Mouse (Mus musculus): ENCODE measurements at regions not wholly inside any gene's neighbourhood (a gene's known extent, or its start where the extent isn't known, plus 50 kb on each side); places are given as distances from the start of the nearest gene placed in this dataset.

DNA sequence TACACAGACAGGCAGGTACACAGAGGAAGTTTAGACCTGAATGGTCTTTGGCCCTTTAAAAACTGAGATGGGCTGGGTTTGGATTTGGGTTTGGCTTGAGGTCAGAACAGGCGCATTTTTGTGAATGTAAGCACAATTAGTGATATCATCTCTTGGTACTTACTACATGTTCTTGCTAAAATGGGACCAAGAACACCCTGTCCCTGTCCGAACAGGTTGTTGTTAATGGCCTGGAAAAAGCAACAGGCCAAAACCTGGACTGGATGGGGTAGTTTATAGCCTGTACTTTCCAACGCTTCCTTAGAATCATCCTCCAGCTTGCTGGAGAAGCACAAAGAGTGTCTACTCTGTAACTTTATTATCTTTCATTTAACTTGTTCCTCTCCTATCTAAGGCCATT, 185.2 kb upstream of the Arid1b start:
- DNase-seq (ENCODE audit: low spot score) (no peak), ATAC-seq (ENCODE audit: low FRiP score) (no peak)
- TF ChIP-seq CTCF (IDR thresholded peaks at IDR 0.05), result no peak
- Histone ChIP-seq H3K4me2 (ENCODE audit: low read depth, low read length, poor library complexity, severe bottlenecking) (no peak overlapping the region), H3K9ac (replicated peaks; ENCODE audit: low read length, poor library complexity, severe bottlenecking) (no peak overlapping the region), H3K27me3 (ENCODE audit: insufficient read depth, low read length) (no peaks in the 10 kb centered on the region), H3K4me3 (ENCODE audit: low read depth, low read length) (no peak overlapping the region), H3K36me3 (ENCODE audit: insufficient read depth, low read length) (no peaks in the 10 kb centered on the region), H3K27ac (ENCODE audit: low read depth, low read length) (no peak overlapping the region), H3K9me3 (ENCODE audit: low read length) (no peaks in the 10 kb centered on the region), H3K4me1 (ENCODE audit: insufficient read depth, low read length) (0 out of 2 replicates have a peak, but pooled peaks cover 3% of the 10 kb centered on the region)
- 97% methylated on average over 3 of the region's 3 CpGs for WGBS

DNA sequence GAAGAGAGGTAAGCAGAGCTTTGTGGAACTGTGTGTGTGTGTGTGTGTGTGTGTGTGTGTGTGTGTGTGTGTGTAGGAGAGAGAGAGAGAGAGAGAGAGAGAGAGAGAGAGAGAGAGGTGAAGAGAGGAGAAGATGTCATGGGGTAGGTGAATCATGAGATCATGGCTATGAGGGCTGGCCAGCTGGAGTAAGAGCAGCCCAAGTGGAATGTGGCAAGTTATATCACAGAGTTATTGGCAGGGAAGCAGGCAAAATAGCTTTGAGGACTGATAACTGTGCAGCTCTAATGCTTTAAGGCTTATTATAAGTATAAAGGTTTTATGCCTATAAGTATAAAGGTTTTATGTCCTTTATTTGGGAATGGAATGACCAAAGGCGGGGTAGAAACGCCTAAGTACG, 180.9 kb upstream of the Arid1b start:
- Histone ChIP-seq H3K27me3 (ENCODE audit: insufficient read depth, low read length) (no peaks in the 10 kb centered on the region), H3K4me3 (ENCODE audit: low read depth, low read length) (no peak overlapping the region), H3K27ac (ENCODE audit: low read depth, low read length) (no peak overlapping the region), H3K4me1 (ENCODE audit: insufficient read depth, low read length) (no peaks in the 10 kb centered on the region), H3K9ac (replicated peaks; ENCODE audit: low read length, poor library complexity, severe bottlenecking) (no peak overlapping the region), H3K36me3 (ENCODE audit: insufficient read depth, low read length) (no peaks in the 10 kb centered on the region), H3K4me2 (ENCODE audit: low read depth, low read length, poor library complexity, severe bottlenecking) (no peak overlapping the region), H3K9me3 (ENCODE audit: low read length) (no peaks in the 10 kb centered on the region)
- no peak for TF ChIP-seq CTCF (IDR thresholded peaks at IDR 0.05)
- DNase-seq (ENCODE audit: low spot score) (no peak), ATAC-seq (ENCODE audit: low FRiP score) (no peak)
- 94% methylated on average over 3 of the region's 3 CpGs for WGBS

DNA sequence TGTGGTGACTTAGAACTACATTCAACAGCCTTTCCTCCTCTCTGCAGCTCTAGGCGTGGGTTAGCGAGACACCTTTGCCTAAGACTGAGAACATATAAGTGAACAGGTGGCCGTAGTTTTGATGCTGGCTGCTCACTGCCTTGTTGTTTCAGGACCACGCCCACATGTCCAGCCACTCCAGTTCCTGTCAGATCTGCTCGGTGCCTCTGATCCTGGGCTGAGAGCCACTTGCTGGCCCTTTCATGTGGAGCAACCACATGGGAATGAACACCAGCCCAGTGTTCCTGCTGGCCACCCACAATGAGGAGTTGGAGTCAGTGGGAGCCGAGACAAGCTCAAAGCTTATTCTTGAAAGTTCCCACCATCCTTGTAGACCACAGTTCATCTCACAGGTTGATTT, 180.5 kb upstream of the Arid1b start:
- 85% methylated on average over 6 of the region's 6 CpGs for WGBS
- H3K4me1 ChIP-seq (ENCODE audit: insufficient read depth, low read length), result no peaks in the 10 kb centered on the region
- no peak for ATAC-seq (ENCODE audit: low FRiP score)

DNA sequence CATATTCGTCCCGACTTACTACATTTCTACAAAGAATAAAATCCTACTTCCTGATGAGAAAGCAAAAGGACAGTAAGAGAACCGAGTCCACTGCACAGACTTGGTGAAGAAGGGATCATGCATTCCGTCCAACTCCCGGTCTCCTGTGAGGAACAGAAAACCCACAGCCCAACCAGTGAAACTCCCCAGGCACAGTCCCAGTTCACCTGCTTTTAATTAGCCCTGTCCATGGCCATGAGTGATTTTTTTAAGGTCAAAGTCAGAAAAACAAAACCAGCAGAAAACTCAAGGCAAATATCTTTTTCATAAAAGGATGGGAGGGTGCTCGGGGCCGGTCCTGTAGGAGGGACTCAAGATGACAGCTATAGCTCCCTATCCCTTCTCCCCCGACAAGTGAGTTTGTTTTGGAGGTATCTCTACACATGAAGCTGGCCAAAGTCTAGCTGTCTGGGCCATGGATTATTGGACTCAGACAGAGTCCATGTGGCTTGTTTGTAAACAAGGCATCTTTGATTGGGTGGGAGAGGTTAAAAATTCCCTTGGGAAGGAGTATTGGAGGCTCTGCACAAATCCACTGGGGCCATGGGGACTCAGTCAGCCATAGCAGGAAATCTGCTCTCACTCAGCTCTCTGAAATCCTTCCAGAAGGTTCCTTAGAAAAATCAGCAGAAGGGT, 168.8 kb upstream of the Arid1b start:
- H3K27me3 ChIP-seq (ENCODE audit: insufficient read depth, low read length), result no peaks in the 10 kb centered on the region
- no peak overlapping the region for H3K4me2 ChIP-seq (ENCODE audit: low read depth, low read length, poor library complexity, severe bottlenecking)
- H3K36me3 ChIP-seq (ENCODE audit: insufficient read depth, low read length), result no peaks in the 10 kb centered on the region
- TF ChIP-seq CTCF (IDR thresholded peaks at IDR 0.05), result no peak
- no peak overlapping the region for H3K4me3 ChIP-seq (ENCODE audit: low read depth, low read length)
- WGBS, result 87% methylated on average over 8 of the region's 8 CpGs
- H3K27ac ChIP-seq (ENCODE audit: low read depth, low read length), result no peak overlapping the region
- H3K9ac ChIP-seq (replicated peaks; ENCODE audit: low read length, poor library complexity, severe bottlenecking), result no peak overlapping the region
- ATAC-seq (ENCODE audit: low FRiP score), result no peak
- H3K9me3 ChIP-seq (ENCODE audit: low read length), result no peaks in the 10 kb centered on the region
- no peaks in the 10 kb centered on the region for H3K4me1 ChIP-seq (ENCODE audit: insufficient read depth, low read length)
- DNase-seq (ENCODE audit: low spot score), result no peak

More for the DNA sequence above, 180.5 kb upstream of the Arid1b start:
- DNase-seq (ENCODE audit: low spot score), result no peak
- no peak overlapping the region for H3K9ac ChIP-seq (replicated peaks; ENCODE audit: low read length, poor library complexity, severe bottlenecking)
- no peak overlapping the region for H3K4me2 ChIP-seq (ENCODE audit: low read depth, low read length, poor library complexity, severe bottlenecking)
- no peaks in the 10 kb centered on the region for H3K27me3 ChIP-seq (ENCODE audit: insufficient read depth, low read length)
- H3K27ac ChIP-seq (ENCODE audit: low read depth, low read length), result no peak overlapping the region
- H3K36me3 ChIP-seq (ENCODE audit: insufficient read depth, low read length), result no peaks in the 10 kb centered on the region
- no peaks in the 10 kb centered on the region for H3K9me3 ChIP-seq (ENCODE audit: low read length)
- H3K4me3 ChIP-seq (ENCODE audit: low read depth, low read length), result no peak overlapping the region
- no peak for TF ChIP-seq CTCF (IDR thresholded peaks at IDR 0.05)

DNA sequence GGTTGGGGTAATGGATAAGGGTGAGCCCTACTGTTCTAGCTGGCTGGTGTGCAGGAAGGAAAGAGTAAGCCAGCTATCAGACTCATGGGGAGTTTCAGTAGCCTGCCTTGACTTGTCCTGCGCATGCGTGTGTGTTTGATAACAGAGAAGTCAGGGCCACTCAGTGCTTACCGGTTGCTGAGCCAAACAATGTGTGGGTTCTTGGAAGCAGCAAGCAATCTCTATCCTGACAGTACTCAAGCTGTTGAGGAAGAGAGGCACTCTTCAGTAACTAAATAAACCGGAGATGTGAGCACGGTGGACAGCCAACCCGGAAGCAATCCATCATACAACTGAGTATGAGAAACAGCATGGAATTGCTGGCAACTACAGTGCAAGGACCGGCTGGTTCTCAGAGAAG, 160.1 kb upstream of the Arid1b start:
- Histone ChIP-seq H3K27me3 (ENCODE audit: insufficient read depth, low read length) (no peaks in the 10 kb centered on the region), H3K9me3 (ENCODE audit: low read length) (no peaks in the 10 kb centered on the region), H3K36me3 (ENCODE audit: insufficient read depth, low read length) (no peaks in the 10 kb centered on the region), H3K4me3 (ENCODE audit: low read depth, low read length) (no peak overlapping the region), H3K27ac (ENCODE audit: low read depth, low read length) (no peak overlapping the region), H3K9ac (replicated peaks; ENCODE audit: low read length, poor library complexity, severe bottlenecking) (no peak overlapping the region), H3K4me2 (ENCODE audit: low read depth, low read length, poor library complexity, severe bottlenecking) (no peak overlapping the region), H3K4me1 (ENCODE audit: insufficient read depth, low read length) (no peaks in the 10 kb centered on the region)
- 92% methylated on average over 7 of the region's 7 CpGs for WGBS
- ATAC-seq (ENCODE audit: low FRiP score) (no peak), DNase-seq (ENCODE audit: low spot score) (no peak)
- no peak for TF ChIP-seq CTCF (IDR thresholded peaks at IDR 0.05)

DNA sequence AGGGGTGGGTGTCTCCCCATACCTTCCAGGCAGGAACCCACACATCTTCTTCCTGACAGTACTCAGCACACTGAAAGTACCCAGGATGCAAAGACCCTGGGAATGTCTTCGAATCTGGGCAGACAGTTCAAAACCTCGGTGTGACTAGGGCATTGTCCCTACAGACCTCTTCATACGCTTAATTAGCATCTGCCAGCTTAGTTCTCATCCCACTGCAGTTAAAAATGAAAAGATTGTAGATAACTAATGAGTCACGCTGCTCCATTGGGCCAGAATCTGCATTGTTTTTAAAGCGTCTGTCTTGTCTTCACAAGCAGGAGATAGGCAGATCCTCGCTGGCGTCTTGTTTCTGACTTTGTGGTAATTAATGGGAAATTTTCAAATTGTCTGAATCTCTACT, 159.6 kb upstream of the Arid1b start:
- no peak overlapping the region for H3K4me2 ChIP-seq (ENCODE audit: low read depth, low read length, poor library complexity, severe bottlenecking)
- no peak for ATAC-seq (ENCODE audit: low FRiP score)
- no peaks in the 10 kb centered on the region for H3K36me3 ChIP-seq (ENCODE audit: insufficient read depth, low read length)
- no peak overlapping the region for H3K4me3 ChIP-seq (ENCODE audit: low read depth, low read length)
- H3K4me1 ChIP-seq (ENCODE audit: insufficient read depth, low read length), result no peaks in the 10 kb centered on the region
- no peak overlapping the region for H3K27ac ChIP-seq (ENCODE audit: low read depth, low read length)
- DNase-seq (ENCODE audit: low spot score), result no peak
- no peaks in the 10 kb centered on the region for H3K27me3 ChIP-seq (ENCODE audit: insufficient read depth, low read length)
- no peaks in the 10 kb centered on the region for H3K9me3 ChIP-seq (ENCODE audit: low read length)
- TF ChIP-seq CTCF (IDR thresholded peaks at IDR 0.05), result no peak
- 44% methylated on average over 7 of the region's 7 CpGs for WGBS
- H3K9ac ChIP-seq (replicated peaks; ENCODE audit: low read length, poor library complexity, severe bottlenecking), result no peak overlapping the region
